Mouse (Mus musculus) left cerebral cortex, adult 9 months (tissue): ENCODE measurements around the gene Dock9.

Experiments used
- DNase-seq, 2 experiments: peaks; one replicate each; pipeline ENCODE4 v3.0.0; 2022; ENCODE audit warnings: low spot score in 2 of 2

The Dock9 gene

GRCm38 (mm10) chr14:121589097-121589725 is 208.4 kb downstream of the Dock9 start:
- peak in 1 of 2 experiments; percentile 68 for DNase-seq

GRCm38 (mm10) chr14:121588451-121588850 is 209.2 kb downstream of the Dock9 start:
- DNase-seq = no peak

GRCm38 (mm10) chr14:121585906-121586765 is 211.5 kb downstream of the Dock9 start:
- DNase-seq = no peak

- peak in 1 of 2 experiments; percentile 71 for DNase-seq
These were observed 218.6 kb downstream of the Dock9 start for GRCm38 (mm10) chr14:121579055-121579454.

- DNase-seq = no peak
These were observed 224.2 kb downstream of the Dock9 start for GRCm38 (mm10) chr14:121573391-121573790.

- DNase-seq = peak in 1 of 2 experiments; percentile 52
These were observed 230.8 kb downstream of the Dock9 start for GRCm38 (mm10) chr14:121566794-121567201.

GRCm38 (mm10) chr14:121565930-121566329 is 231.7 kb downstream of the Dock9 start:
- no peak for DNase-seq

- no peak for DNase-seq
These were observed 233.0 kb downstream of the Dock9 start for GRCm38 (mm10) chr14:121564656-121565055.

GRCm38 (mm10) chr14:121563954-121564353 is 233.7 kb downstream of the Dock9 start:
- no peak for DNase-seq

GRCm38 (mm10) chr14:121559026-121559425 is 238.6 kb downstream of the Dock9 start:
- no peak for DNase-seq

GRCm38 (mm10) chr14:121556401-121557315 is 241.0 kb downstream of the Dock9 start:
- DNase-seq = no peak

- no peak for DNase-seq
These were observed 243.9 kb downstream of the Dock9 start for GRCm38 (mm10) chr14:121553785-121554184.

GRCm38 (mm10) chr14:121552586-121552985 is 245.1 kb downstream of the Dock9 start:
- no peak for DNase-seq

- no peak for DNase-seq
These were observed 247.8 kb downstream of the Dock9 start for GRCm38 (mm10) chr14:121549834-121550233.

GRCm38 (mm10) chr14:121547745-121548144 is 249.9 kb downstream of the Dock9 start:
- DNase-seq = no peak

GRCm38 (mm10) chr14:121546621-121547020 is 251.0 kb downstream of the Dock9 start:
- no peak for DNase-seq

- no peak for DNase-seq
These were observed 251.9 kb downstream of the Dock9 start for GRCm38 (mm10) chr14:121545551-121546331.

GRCm38 (mm10) chr14:121541262-121541661 is 256.4 kb downstream of the Dock9 start:
- no peak for DNase-seq

- DNase-seq = no peak
These were observed 263.1 kb downstream of the Dock9 start for GRCm38 (mm10) chr14:121534501-121534900.

- no peak for DNase-seq
These were observed 266.8 kb downstream of the Dock9 start for GRCm38 (mm10) chr14:121530853-121531252.

GRCm38 (mm10) chr14:121527883-121528282 is 269.8 kb downstream of the Dock9 start:
- no peak for DNase-seq
